Mouse (Mus musculus) hindbrain, embryonic 10.5 days (tissue): Measurements from ENCODE around the gene Srebf1. TPM values are rescaled to one million over a fixed set of nuclear protein-coding genes. Genes with fewer than 3 reads are reported as not detected.

Experiments
- DNase-seq: peaks from one replicate; pipeline ENCODE4 v3.0.0-alpha.2; 2017; ENCODE audit warnings: low spot score
- H3K27ac ChIP-seq: fragments of 300-500 bp; sonication (generic); 2 replicates; pipeline ENCODE4 v1.5.1; 2016; ENCODE audit warnings: mild to moderate bottlenecking, moderate library complexity
- H3K27me3 ChIP-seq: fragments of 300-500 bp; sonication (generic); 2 replicates; pipeline ENCODE4 v1.6.1; 2016; ENCODE audit warnings: mild to moderate bottlenecking; ENCODE audit not compliant: poor library complexity, insufficient read depth, severe bottlenecking
- H3K36me3 ChIP-seq: fragments of 300-500 bp; sonication (generic); 2 replicates; pipeline ENCODE4 v1.6.1; 2016; ENCODE audit warnings: mild to moderate bottlenecking, moderate library complexity
- H3K4me1 ChIP-seq: fragments of 300-500 bp; sonication (generic); replicated peaks from 2 replicates; pipeline ENCODE4 v1.6.1; 2016; ENCODE audit warnings: mild to moderate bottlenecking
- H3K4me3 ChIP-seq: fragments of 300-500 bp; sonication (generic); 2 replicates; pipeline ENCODE4 v1.5.1; 2016; ENCODE audit warnings: mild to moderate bottlenecking, moderate library complexity
- H3K9me3 ChIP-seq: fragments of 300-500 bp; sonication (generic); 2 replicates; pipeline ENCODE4 v1.6.1; 2016; ENCODE audit warnings: mild to moderate bottlenecking, moderate library complexity
- WGBS: fragments of 180-500 bp; shearing (Covaris S2); methylation state at CpG from one replicate; pipeline ENCODE4 v1.1.7; 2016; 5-methylcytosine and 5-hydroxymethylcytosine counted together
- polyA plus RNA-seq: library from polyadenylated mRNA; unstranded; fragments of >200 nt; fragmentation: Nextera tagmentation; extraction: Ambion mirVana; gene quantifications from 2 replicates; pipeline ENCODE4 v1.2.1, GENCODE M21; 2016

Srebf1 gene
- polyA plus RNA-seq, 1 experiment from 2014 or later = 55.8 TPM

DNA sequence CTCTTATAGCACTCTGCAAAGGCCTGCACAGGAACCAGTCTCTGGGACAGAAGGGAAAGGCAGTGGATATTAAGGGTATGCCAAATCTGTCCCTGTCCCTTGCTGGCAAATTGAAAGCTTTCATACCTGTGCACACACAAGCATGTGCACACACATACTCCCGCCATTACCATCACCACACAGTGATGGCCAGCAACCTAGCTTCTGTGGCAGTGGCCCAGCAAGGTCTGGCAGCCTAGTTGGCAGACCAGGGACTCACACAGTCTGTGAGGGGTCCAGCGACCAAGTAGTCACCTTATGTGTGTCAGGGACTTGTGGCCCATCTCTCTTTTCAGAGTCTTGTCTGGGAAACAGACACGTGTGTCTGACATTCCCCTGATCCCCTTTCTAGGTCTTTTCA lies 11.2 kb downstream of the Srebf1 start:
- H3K9me3 ChIP-seq = no peaks in the 10 kb centered on the region
- H3K4me3 ChIP-seq = peak overlapping the region; percentile 58
- H3K36me3 ChIP-seq = peaks cover 19% of the 10 kb centered on the region
- no peaks in the 10 kb centered on the region for H3K27me3 ChIP-seq
- no peak for DNase-seq
- peak overlapping the region; percentile 91 for H3K27ac ChIP-seq
- H3K4me1 ChIP-seq = peaks cover 83% of the 10 kb centered on the region
- 58% methylated on average over 3 of the region's 3 CpGs for WGBS

DNA sequence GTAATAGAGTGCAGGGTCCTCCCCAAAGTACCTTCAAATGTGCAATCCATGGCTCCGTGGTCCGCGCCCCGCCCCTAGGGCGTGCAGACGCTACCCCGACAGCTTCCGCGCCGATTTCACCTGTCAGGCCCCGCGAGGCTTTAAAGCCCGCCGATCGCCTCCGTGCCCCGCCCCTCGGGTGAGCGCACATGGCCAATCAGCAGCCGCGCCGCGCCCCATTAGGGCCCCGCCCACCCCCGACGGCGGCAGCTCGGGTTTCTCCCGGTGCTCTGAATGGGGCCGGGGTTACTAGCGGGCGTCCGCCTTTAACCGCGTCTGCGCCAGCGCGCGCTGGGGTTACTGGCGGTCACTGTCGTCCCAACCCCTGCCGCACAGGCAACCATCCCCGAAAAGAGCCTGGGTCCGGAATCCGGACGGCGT lies 12.1 kb downstream of the Srebf1 start:
- Histone ChIP-seq H3K9me3 (no peaks in the 10 kb centered on the region), H3K27ac (peak overlapping the region; percentile 91), H3K36me3 (peaks cover 24% of the 10 kb centered on the region), H3K4me3 (peak overlapping the region; percentile 58), H3K4me1 (peaks cover 84% of the 10 kb centered on the region), H3K27me3 (no peaks in the 10 kb centered on the region)
- 0% methylated on average over 47 of the region's 47 CpGs for WGBS
- peak; percentile 97 for DNase-seq

DNA sequence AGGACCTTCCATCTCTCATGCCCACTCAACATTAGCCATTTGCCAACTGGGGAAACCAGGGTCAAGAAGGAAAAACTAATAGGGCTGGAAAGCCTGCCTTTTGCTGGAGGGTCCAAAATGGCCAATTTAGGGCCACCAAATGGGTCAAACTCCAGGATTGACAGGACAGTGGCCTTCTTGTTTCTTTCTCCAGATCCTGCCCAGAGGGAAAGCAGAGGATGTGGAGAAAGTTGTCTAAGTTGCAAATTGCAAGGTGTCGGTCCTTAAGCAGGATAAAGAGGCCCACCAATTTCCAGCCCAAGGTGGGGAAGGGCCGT lies 12.5 kb downstream of the Srebf1 start:
- no peaks in the 10 kb centered on the region for H3K27me3 ChIP-seq
- peaks cover 28% of the 10 kb centered on the region for H3K36me3 ChIP-seq
- WGBS = 5% methylated on average over 2 of the region's 2 CpGs
- H3K27ac ChIP-seq = peak overlapping the region; percentile 91
- peaks cover 88% of the 10 kb centered on the region for H3K4me1 ChIP-seq
- peak overlapping the region; percentile 58 for H3K4me3 ChIP-seq
- no peaks in the 10 kb centered on the region for H3K9me3 ChIP-seq
- no peak for DNase-seq

DNA sequence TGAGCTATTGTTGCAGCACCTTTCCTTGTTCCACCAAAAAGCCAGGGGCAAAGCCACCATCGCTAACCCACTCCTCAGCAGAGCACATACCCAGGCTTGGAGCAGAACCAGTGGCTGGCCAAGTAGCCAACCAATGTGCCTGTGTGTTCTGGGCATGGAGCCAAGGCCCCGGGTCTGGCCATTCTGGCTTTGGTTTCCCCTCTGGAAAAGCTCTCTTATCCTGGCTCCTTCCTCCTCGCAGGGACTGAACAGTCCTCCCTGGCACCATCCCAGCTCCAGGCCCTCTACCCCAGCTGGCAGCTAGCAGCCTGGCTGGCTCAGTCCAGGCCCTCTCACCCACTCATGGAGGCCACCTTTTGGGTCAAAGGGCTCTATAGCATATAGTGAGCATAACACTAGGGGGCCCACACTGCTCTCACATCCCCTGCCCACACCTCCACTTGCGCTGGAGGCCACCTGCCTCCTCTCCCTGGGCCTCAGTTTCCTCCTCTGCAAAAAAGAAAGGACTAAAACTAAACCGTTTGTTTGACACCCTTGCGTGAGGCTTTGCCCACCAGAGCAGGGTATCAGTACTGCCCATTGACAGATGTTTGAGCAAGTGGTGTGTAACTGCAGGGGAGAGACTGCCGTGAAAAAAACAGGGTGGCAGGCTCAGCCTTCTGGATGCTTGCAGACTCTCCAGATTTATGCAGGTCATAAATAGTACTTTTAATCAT lies 13.0 kb downstream of the Srebf1 start:
- Histone ChIP-seq H3K27me3 (no peaks in the 10 kb centered on the region), H3K9me3 (no peaks in the 10 kb centered on the region), H3K4me1 (peaks cover 88% of the 10 kb centered on the region), H3K4me3 (peak overlapping the region; percentile 58), H3K27ac (peak overlapping the region; percentile 91), H3K36me3 (peaks cover 33% of the 10 kb centered on the region)
- no peak for DNase-seq
- 67% methylated on average over 7 of the region's 7 CpGs for WGBS

DNA sequence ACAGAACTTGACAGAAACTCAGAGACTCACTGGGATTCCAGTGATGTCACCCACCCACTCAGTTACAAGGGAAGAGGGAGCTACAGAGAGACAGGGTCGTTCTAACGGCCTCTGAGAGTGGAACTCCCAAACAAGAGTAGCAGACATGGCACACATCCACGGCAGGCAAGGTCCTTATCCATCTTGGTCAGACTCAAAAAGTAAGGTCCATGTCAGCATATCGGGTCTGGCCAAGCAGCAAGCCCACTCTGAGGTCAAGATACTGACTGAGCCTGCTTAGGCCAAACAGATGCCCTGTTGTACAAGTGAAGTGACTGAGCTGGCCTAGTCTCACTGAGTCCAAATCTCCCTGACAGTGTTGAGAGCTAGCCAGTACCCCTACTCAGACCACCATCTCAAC lies 13.7 kb downstream of the Srebf1 start:
- no peak for DNase-seq
- Histone ChIP-seq H3K4me1 (peaks cover 87% of the 10 kb centered on the region), H3K4me3 (peak overlapping the region; percentile 58), H3K9me3 (no peaks in the 10 kb centered on the region), H3K27me3 (no peaks in the 10 kb centered on the region), H3K27ac (peak overlapping the region; percentile 91), H3K36me3 (peaks cover 40% of the 10 kb centered on the region)
- WGBS = 56% methylated on average over 4 of the region's 4 CpGs

DNA sequence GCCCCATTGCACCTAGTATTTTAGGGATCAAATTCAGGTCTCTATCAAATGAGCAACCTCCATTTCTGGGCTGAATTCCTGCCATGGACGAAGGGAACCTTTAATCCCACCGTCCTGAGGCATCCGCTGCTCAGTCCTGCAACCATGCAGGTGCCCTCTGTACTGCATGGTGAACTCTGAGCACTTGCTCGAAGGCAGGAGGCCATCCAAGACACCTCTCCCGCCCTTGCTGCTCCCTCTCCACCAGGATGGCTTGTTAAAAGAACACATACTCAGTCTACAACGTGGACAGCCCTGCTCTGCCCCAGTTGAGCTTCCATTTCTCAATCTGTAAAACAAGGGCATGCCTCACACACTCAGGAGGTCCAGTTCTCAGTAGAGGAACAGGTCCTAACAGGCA lies 14.2 kb downstream of the Srebf1 start:
- Histone ChIP-seq H3K36me3 (peaks cover 45% of the 10 kb centered on the region), H3K27me3 (no peaks in the 10 kb centered on the region), H3K27ac (peak overlapping the region; percentile 91), H3K4me1 (peaks cover 84% of the 10 kb centered on the region), H3K9me3 (no peaks in the 10 kb centered on the region), H3K4me3 (peak overlapping the region; percentile 58)
- WGBS = 71% methylated on average over 6 of the region's 6 CpGs
- no peak for DNase-seq

DNA sequence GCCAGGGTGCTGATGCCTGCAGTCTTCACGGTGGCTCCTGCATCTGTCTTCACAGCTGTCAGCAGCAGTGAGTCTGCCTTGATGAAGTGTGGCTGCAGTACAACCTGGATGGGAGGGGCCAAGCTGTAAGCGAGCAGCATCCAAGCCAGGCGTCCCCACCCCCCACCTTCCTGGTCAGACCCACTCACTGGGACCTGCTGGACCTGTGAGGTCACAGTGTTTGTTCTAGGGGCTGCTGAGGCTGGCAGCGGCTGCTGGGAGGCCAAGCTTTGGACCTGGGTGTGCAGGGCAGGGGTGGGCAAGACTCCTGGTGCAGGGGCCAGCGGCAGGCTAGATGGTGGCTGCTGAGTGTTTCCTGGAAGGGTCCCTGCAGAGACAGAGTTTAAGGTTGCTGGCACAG lies 16.2 kb downstream of the Srebf1 start:
- WGBS = 83% methylated on average over 5 of the region's 5 CpGs
- Histone ChIP-seq H3K36me3 (peaks cover 65% of the 10 kb centered on the region), H3K27me3 (no peaks in the 10 kb centered on the region), H3K9me3 (no peaks in the 10 kb centered on the region), H3K4me3 (no peak overlapping the region), H3K4me1 (peaks cover 73% of the 10 kb centered on the region), H3K27ac (peak overlapping the region; percentile 91; the same call in 1 of the 2 replicates)
- no peak for DNase-seq

DNA sequence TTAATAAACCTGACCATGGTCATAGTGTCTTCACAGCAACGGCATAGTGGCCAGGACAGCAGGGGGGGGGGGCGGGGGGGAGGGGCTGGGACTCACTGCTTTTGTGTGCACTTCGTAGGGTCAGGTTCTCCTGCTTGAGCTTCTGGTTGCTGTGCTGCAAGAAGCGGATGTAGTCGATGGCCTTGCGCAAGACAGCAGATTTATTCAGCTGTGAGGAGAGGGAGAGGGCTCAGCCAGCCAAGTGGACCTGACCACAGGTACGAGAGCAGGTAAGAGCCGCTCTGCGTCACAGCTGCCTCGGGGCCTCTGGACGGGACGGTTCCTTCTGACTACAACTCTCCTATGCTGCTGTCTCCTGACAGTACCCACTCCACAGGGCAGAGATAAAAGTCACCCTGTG lies 17.4 kb downstream of the Srebf1 start:
- Histone ChIP-seq H3K27me3 (no peaks in the 10 kb centered on the region), H3K4me1 (peaks cover 68% of the 10 kb centered on the region), H3K4me3 (no peak overlapping the region), H3K9me3 (no peaks in the 10 kb centered on the region), H3K36me3 (peaks cover 77% of the 10 kb centered on the region), H3K27ac (no peak overlapping the region)
- 89% methylated on average over 12 of the region's 12 CpGs for WGBS
- no peak for DNase-seq

DNA sequence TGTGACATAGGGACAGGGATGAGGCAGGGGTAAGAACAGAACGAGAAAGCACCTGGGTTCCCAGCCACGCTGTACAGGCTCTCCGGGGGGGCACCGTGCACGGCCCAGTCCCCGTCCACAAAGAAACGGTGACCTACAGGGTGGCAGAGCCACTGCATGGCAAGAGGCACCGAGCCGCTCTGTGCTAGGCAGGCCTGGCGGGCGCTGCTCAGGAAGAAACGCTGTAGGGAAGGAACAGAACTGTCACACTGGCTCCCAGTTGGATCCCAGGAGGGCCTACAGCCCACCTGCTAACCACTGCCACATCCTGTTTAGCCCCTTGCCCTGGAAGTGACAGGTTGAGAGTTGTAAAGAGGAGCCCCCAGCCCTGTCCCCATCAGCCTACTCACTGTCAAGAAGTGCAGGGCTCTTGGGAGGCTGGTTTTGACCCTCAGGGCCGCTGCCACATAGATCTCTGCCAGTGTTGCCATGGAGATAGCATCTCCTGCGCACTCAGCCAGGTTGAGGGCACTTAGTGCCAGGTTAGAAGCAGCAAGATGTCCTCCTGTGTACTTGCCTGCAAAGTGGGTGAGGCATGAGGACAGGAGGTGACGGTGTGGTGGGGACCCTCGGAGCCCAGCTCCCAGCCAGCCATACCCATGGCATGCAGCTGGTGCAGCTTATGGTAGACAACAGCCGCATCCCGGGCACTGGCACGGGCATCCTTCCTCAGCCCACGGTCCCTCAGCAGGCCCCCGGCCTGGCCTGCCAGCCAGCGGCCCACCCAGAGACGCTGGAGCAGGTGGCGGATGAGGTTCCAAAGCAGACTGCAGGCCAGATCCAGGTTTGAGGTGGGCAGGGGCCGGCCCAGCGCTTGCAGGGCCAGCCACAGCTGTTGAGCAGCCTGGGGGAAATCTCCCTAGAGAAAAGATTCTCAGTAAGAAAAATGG lies 19.4 kb downstream of the Srebf1 start:
- Histone ChIP-seq H3K27ac (peak overlapping the region; percentile 53; the same call in 1 of the 2 replicates), H3K4me3 (no peak overlapping the region), H3K36me3 (peaks cover 97% of the 10 kb centered on the region), H3K9me3 (no peaks in the 10 kb centered on the region), H3K27me3 (no peaks in the 10 kb centered on the region), H3K4me1 (peaks cover 53% of the 10 kb centered on the region)
- 94% methylated on average over 26 of the region's 26 CpGs for WGBS
- DNase-seq = no peak

DNA sequence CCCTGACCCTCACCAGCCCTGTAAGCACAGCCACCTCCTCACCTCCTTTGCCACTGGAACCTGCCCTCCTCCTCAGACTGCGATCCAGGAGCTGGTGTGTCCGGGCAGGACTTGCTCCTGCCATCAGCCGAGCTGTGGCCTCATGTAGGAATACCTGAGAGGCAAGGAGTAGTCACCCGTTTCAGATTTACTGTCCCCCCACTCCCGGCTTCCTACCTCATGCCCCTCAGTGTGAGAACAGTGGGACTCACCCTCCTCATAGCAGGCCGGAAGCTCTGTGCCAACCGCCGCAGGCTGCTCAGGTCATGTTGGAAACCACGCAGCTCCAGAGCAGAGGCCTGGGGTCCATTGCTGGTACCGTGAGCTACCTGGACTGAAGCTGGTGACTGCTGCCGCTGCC lies 22.0 kb downstream of the Srebf1 start:
- no peak for DNase-seq
- peaks cover 32% of the 10 kb centered on the region for H3K4me1 ChIP-seq
- no peaks in the 10 kb centered on the region for H3K9me3 ChIP-seq
- H3K27ac ChIP-seq = peak overlapping the region; percentile 82
- no peaks in the 10 kb centered on the region for H3K27me3 ChIP-seq
- peaks cover 100% of the 10 kb centered on the region for H3K36me3 ChIP-seq
- WGBS = 92% methylated on average over 11 of the region's 11 CpGs
- H3K4me3 ChIP-seq = no peak overlapping the region

DNA sequence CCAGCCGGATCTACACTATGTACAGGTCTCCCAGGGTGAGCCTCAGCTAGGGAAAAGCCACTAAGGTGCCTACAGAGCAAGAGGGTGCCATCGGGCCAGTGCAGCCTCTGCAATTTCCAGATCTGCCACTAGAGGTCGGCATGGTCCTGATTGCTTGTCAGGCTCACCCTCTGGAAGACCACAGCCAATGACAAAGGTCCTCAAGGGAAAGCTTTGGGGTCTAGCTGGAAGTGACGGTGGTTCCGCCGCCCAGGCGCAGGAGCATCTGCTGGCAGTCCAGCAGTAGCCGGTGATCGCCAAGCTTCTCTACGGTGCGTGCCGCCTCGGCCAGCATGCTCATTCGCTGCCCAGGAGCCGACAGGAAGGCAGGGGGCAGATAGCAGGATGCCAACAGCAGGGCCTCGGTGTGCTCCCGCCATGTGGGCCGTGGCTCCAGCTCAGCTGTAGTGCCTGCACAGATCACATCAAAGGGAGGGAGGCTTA lies 22.6 kb downstream of the Srebf1 start:
- peak; percentile 93 for DNase-seq
- H3K9me3 ChIP-seq = peaks cover 4% of the 10 kb centered on the region; the same call in 1 of the 2 replicates
- 20% methylated on average over 18 of the region's 18 CpGs for WGBS
- peak overlapping the region; percentile 82 for H3K27ac ChIP-seq
- no peaks in the 10 kb centered on the region for H3K27me3 ChIP-seq
- H3K36me3 ChIP-seq = peaks cover 100% of the 10 kb centered on the region
- H3K4me3 ChIP-seq = no peak overlapping the region; the same call in 1 of the 2 replicates
- peaks cover 28% of the 10 kb centered on the region for H3K4me1 ChIP-seq

DNA sequence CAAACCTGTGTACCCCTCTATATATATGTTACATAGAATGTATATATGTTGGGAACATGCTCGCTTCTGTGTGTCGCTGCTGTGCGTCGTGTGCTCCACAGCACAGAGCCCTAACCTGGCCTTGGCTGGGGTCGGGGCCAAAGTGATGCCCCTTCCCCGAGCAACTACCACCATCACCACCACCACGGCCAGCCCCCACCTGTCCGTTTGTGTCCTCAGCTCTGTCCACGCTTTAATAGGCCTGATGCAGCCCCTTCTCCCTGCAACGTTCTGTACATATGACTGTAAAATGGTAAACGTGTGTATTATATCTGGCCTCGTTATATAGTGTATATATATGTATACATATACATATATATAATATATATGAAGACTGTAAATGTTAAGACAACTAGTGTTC lies 23.7 kb downstream of the Srebf1 start:
- peaks cover 28% of the 10 kb centered on the region for H3K4me1 ChIP-seq
- no peaks in the 10 kb centered on the region for H3K27me3 ChIP-seq
- H3K36me3 ChIP-seq = peaks cover 100% of the 10 kb centered on the region
- no peak overlapping the region for H3K4me3 ChIP-seq
- H3K9me3 ChIP-seq = peaks cover 12% of the 10 kb centered on the region
- no peak for DNase-seq
- no peak overlapping the region for H3K27ac ChIP-seq
- 92% methylated on average over 12 of the region's 12 CpGs for WGBS
